Mouse (Mus musculus) embryonic facial prominence, embryonic 10.5 days (tissue): ENCODE data around the gene Plxnd1. TPM values are rescaled to one million over a fixed set of nuclear protein-coding genes. Genes with fewer than 3 reads are reported as not detected.

Experiments used
- DNase-seq: peaks from one replicate; pipeline ENCODE4 v3.0.0-alpha.2; 2017; ENCODE audit warnings: low spot score
- H3K27ac ChIP-seq: fragments of 300-500 bp; sonication (generic); replicated peaks from 2 replicates; pipeline ENCODE4 v1.5.1; 2016; ENCODE audit warnings: mild to moderate bottlenecking
- H3K27me3 ChIP-seq: fragments of 300-500 bp; sonication (generic); replicated peaks from 2 replicates; pipeline ENCODE4 v1.6.1; 2016; ENCODE audit warnings: low read depth, mild to moderate bottlenecking; ENCODE audit not compliant: poor library complexity, severe bottlenecking
- H3K36me3 ChIP-seq: fragments of 300-500 bp; sonication (generic); replicated peaks from 2 replicates; pipeline ENCODE4 v1.6.1; 2016; ENCODE audit warnings: mild to moderate bottlenecking, moderate library complexity
- H3K4me1 ChIP-seq: fragments of 300-500 bp; sonication (generic); 2 replicates; pipeline ENCODE4 v1.6.1; 2016
- H3K4me3 ChIP-seq: fragments of 300-500 bp; sonication (generic); 2 replicates; pipeline ENCODE4 v1.5.1; 2016; ENCODE audit warnings: mild to moderate bottlenecking, moderate library complexity
- H3K9me3 ChIP-seq: fragments of 300-500 bp; sonication (generic); 2 replicates; pipeline ENCODE4 v1.6.1; 2016; ENCODE audit warnings: mild to moderate bottlenecking
- WGBS: fragments of 180-500 bp; shearing (Covaris S2); methylation state at CpG from one replicate; pipeline ENCODE4 v1.1.7; 2016; 5-methylcytosine and 5-hydroxymethylcytosine counted together
- polyA plus RNA-seq: library from polyadenylated mRNA; unstranded; fragments of >200 nt; fragmentation: Nextera tagmentation; extraction: Ambion mirVana; gene quantifications from 2 replicates; pipeline ENCODE4 v1.2.1, GENCODE M21; 2016

The Plxnd1 gene
- polyA plus RNA-seq, 1 experiment from 2014 or later: 26.8 TPM

DNA sequence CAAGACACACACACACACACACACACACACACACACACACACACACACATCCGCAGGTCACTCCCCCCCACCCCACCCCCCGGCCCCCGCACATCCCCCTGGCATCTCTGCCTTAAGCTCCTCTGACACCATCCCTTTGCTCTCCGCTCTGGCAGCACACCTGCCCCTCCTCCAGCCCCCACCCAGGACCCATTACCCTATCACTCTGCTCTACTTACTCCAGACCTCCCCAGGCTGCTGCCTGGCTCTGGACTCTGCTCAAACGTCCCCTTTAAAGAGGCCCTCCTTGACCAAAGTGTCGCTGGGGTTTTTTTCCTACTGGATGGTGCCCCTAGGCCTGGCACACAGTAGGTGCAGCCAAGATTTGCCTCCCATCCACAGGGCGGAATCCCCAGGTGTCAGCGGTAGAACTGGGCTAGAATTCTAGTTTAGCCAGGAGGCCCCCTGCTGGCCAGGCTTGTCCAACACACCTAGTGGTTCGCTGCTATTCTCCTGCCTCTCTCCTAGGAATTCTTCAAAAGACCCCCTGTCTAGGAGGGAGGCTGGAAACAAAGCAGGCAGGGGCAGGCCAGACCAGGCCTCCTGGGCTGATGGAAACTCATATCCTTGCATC lies 12.9 kb upstream of the Plxnd1 start:
- Histone ChIP-seq H3K4me1 (peaks cover 49% of the 10 kb centered on the region), H3K9me3 (no peaks in the 10 kb centered on the region), H3K4me3 (no peak overlapping the region), H3K36me3 (no peaks in the 10 kb centered on the region), H3K27ac (peak overlapping the region; percentile 74), H3K27me3 (peaks cover 21% of the 10 kb centered on the region)
- DNase-seq: peak; percentile 81
- WGBS: 20% methylated on average over 9 of the region's 9 CpGs

DNA sequence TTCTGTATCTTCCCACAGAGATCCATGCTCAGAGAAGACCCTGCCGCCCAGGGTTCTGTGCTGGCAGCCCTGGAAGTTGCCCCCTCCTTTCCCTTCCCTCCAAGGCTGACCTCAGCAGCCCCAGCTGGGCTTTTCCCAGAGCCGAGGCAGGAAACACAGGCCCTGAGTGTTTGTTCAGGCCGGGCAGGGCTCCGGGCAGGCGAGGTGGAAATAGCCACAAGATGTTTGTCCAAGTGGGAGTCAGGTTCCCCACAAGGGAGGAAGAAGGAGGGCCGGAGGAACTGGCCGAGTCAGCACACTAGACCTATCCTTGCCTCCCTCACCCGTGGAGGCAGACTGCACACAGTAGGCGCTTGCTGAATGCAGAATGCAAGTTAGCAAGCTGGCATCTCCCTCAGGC lies 11.9 kb upstream of the Plxnd1 start:
- Histone ChIP-seq H3K4me3 (no peak overlapping the region), H3K27me3 (peaks cover 24% of the 10 kb centered on the region), H3K9me3 (no peaks in the 10 kb centered on the region), H3K27ac (peak overlapping the region; percentile 74), H3K4me1 (peaks cover 52% of the 10 kb centered on the region), H3K36me3 (no peaks in the 10 kb centered on the region)
- DNase-seq: peak; percentile 60
- 24% methylated on average over 9 of the region's 9 CpGs for WGBS

DNA sequence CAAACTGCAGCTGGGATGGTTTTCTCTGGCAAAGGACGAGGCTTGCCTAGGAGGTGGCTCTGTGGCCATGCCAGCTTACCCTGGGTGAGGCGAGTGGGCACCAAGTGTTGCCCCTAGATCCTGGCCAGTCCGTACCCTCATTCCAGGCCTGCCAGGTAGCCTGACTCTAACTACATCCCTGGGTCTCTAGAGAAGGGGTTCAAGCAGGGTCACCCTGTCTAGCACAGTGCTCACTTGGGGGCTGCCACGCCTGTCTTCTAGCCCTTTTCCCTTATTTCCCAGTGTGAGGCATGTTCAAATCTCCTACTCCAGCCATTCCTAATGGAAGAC lies 11.1 kb upstream of the Plxnd1 start:
- H3K27ac ChIP-seq: peak overlapping the region; percentile 74
- peaks cover 24% of the 10 kb centered on the region for H3K27me3 ChIP-seq
- H3K4me3 ChIP-seq: no peak overlapping the region
- H3K4me1 ChIP-seq: peaks cover 52% of the 10 kb centered on the region
- no peaks in the 10 kb centered on the region for H3K36me3 ChIP-seq
- DNase-seq: no peak
- H3K9me3 ChIP-seq: no peaks in the 10 kb centered on the region
- WGBS: 79% methylated on average over 4 of the region's 4 CpGs

DNA sequence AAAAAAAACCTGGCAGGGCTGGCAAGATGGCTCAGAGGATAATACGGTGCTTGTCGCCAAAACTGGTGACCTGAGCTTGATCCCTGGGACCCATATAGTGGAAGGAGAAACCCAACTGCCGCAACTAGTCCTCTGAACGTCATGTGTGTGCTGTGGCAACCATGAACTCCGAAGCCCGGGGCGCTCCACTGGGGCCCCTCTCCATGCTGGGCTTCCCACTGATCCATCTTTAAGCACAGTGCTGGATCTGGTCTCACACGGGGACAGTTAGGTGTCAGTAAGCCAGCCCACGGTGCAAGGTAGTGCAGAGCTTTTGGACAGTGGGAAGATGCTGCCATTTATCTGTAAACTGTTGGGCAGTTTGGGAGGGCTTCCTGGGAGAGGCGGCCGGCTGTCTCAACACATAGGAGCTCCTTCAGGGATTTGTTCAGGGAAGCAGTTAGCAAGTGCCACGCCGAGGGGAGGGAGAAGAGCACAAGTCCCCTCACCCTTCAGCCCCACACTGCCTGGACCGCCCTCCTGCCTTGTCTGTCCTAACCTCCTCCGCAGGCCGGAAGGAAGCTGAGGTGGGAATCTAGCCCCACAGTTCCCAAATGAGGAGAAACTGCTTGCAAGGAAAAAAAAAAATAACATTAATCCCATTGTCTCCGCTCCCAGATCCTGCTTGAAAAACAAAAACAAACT lies 10.6 kb upstream of the Plxnd1 start:
- peaks cover 52% of the 10 kb centered on the region for H3K4me1 ChIP-seq
- peak; percentile 20 for DNase-seq
- H3K27ac ChIP-seq: no peak overlapping the region; the same call in 1 of the 2 replicates
- no peak overlapping the region for H3K4me3 ChIP-seq
- H3K9me3 ChIP-seq: no peaks in the 10 kb centered on the region
- 69% methylated on average over 17 of the region's 17 CpGs for WGBS
- H3K36me3 ChIP-seq: no peaks in the 10 kb centered on the region
- peaks cover 24% of the 10 kb centered on the region for H3K27me3 ChIP-seq

DNA sequence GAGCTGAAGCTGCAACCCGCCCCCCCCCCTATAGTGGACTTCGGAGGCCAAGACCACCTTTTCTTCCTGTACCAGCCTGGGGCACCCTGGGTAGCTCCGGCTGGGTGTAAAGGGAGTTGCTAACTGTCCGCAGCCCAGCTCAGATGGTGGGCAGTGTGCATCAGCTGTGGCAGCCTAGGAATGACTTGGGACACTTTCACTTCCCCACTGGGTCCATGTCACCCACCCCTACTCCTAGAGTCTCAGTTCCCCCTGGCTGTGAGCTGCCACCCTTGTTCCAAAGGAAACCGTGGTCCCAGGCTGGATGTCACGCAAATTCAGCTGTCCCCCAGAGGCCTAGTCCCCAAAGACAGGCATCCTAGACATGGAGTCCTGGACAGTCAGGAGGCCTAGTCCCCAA lies 9.9 kb upstream of the Plxnd1 start:
- H3K4me1 ChIP-seq: peaks cover 52% of the 10 kb centered on the region
- no peaks in the 10 kb centered on the region for H3K36me3 ChIP-seq
- no peaks in the 10 kb centered on the region for H3K9me3 ChIP-seq
- H3K4me3 ChIP-seq: no peak overlapping the region
- H3K27ac ChIP-seq: peak overlapping the region; percentile 57
- no peak for DNase-seq
- peaks cover 24% of the 10 kb centered on the region for H3K27me3 ChIP-seq
- WGBS: 86% methylated on average over 6 of the region's 6 CpGs

DNA sequence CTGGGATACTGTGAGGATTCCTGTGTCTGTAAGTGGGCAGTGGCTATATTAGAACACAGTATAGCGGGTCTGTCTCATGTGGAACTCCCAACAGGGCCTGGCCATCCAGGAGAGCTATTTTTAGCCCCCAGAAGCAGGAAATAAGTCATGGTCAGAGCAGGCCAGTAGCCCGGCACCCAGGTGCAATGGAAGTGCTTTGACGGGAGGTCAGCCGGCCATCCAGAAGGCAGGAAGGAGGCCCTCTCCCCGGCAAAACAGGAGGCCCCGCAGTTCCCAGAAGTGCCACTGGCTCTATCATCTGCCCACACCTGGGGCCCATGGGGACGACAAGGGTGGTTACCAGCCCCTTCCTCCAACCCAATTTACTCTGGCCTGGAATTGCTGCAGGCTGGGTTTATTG lies 9.3 kb upstream of the Plxnd1 start:
- Histone ChIP-seq H3K4me1 (peaks cover 56% of the 10 kb centered on the region), H3K27me3 (peaks cover 24% of the 10 kb centered on the region), H3K9me3 (no peaks in the 10 kb centered on the region), H3K36me3 (no peaks in the 10 kb centered on the region), H3K27ac (peak overlapping the region; percentile 57), H3K4me3 (no peak overlapping the region)
- DNase-seq: peak; percentile 32
- 45% methylated on average over 7 of the region's 7 CpGs for WGBS

DNA sequence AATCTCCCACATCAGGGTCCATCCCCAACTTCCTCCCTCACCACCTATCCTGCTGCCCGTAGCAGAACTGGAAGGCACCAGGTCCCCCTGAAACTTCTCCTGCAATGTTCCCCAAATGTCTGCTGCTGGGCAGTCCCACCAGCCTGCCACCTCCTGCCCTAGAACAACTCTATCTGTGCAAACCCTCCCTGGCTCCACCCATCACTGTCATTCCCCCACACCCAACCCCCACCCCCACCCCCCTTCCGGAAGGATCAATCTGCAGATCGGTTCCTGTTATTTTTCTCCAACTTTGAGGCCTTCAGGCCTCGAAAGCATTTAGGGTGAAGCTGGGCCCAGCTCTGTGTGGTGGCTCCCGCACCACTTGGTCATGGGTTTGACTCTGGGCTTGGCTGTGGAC lies 8.7 kb upstream of the Plxnd1 start:
- Histone ChIP-seq H3K27ac (peak overlapping the region; percentile 57), H3K36me3 (no peaks in the 10 kb centered on the region), H3K4me3 (no peak overlapping the region), H3K9me3 (no peaks in the 10 kb centered on the region), H3K27me3 (peaks cover 24% of the 10 kb centered on the region), H3K4me1 (peaks cover 61% of the 10 kb centered on the region)
- WGBS: 70% methylated on average over 5 of the region's 5 CpGs
- no peak for DNase-seq

DNA sequence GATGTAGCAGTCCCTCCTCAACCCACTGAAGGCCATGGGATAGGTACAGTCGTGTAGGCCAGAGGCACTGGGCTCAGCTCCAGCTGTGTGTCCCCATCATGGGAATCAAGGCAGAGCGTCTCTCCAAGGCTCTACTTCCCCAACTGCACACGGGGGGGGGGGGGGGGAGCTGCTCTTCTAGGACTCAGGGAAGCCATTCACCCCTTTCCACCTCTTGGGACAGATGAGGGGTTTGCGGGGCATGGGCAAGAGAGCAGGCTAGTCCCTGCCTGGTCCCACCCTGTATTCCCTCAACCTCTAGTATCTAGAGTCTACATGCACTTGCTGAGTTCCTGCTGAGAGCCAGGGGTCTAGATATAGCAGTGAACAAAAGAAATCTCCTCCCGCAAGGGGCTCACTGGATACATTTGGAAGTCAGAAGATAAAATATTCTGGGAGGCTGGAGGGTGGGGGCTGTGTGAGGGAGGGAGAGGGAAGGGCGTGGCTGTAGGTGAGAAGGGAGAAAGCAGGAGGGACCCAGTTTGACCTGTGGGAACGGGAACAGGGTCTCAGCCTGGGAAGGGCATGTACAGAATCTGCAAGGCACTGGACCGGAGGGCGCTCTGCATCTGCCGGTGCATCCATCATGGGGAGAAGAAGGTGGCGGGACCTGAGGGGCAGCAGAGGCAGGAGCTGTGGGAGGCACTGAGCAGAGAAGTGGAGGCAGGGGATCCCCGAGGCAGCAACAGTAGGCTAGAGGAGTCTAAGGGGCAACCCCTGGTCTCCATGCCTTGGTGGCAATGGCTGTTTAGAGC lies 7.7 kb upstream of the Plxnd1 start:
- DNase-seq: no peak
- H3K27ac ChIP-seq: peak overlapping the region; percentile 48; the same call in 1 of the 2 replicates
- no peaks in the 10 kb centered on the region for H3K36me3 ChIP-seq
- peaks cover 66% of the 10 kb centered on the region for H3K4me1 ChIP-seq
- 70% methylated on average over 12 of the region's 12 CpGs for WGBS
- peaks cover 23% of the 10 kb centered on the region for H3K27me3 ChIP-seq
- no peak overlapping the region for H3K4me3 ChIP-seq
- H3K9me3 ChIP-seq: no peaks in the 10 kb centered on the region

DNA sequence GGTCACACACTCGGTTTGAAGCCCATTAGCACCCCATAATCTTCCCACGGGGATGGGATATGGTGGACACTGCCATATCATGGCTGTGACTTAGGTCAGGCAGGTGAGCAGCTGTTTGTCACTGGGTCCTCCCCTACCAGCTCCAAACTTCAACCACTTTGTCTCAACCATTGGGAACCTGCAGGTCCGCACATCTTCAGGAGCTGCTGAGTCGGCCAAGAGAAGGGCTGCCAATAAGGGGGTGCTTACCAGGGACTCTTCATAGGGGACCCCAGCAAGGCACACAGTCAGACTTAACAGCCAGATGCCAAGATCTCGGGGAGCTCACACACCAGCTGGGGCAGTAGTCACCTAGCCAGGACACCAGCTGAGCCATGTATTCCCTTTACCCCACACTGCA lies 6.0 kb upstream of the Plxnd1 start:
- 83% methylated on average over 5 of the region's 5 CpGs for WGBS
- peaks cover 66% of the 10 kb centered on the region for H3K4me1 ChIP-seq
- no peak for DNase-seq

DNA sequence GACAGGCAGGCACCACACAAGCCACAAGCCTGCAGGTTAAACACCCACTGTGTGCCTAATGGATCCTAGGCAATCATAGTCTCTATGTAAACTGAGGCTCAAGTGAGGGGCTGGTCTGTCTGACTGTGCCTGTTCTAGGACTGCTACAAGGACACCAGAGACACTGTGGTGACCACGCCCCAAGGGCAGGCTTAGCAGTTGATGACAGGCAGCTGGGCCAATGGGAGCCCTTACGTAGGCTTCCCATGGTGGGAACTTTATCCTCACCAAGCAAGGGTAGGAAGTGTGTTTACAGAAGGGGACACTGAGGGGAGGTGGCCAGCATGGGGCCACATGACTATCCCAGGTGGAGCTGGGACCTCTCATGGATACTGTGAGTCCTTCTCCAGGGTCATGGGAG lies 4.4 kb upstream of the Plxnd1 start:
- no peak for DNase-seq
- H3K9me3 ChIP-seq: no peaks in the 10 kb centered on the region
- no peaks in the 10 kb centered on the region for H3K36me3 ChIP-seq
- 78% methylated on average over 2 of the region's 2 CpGs for WGBS
- peaks cover 61% of the 10 kb centered on the region for H3K4me1 ChIP-seq
- H3K4me3 ChIP-seq: no peak overlapping the region
- peaks cover 33% of the 10 kb centered on the region for H3K27me3 ChIP-seq
- H3K27ac ChIP-seq: peak overlapping the region; percentile 67; the same call in 1 of the 2 replicates

More for the DNA sequence above, 6.0 kb upstream of the Plxnd1 start:
- Histone ChIP-seq H3K36me3 (no peaks in the 10 kb centered on the region), H3K4me3 (no peak overlapping the region), H3K27ac (no peak overlapping the region), H3K9me3 (no peaks in the 10 kb centered on the region), H3K27me3 (peaks cover 24% of the 10 kb centered on the region)

DNA sequence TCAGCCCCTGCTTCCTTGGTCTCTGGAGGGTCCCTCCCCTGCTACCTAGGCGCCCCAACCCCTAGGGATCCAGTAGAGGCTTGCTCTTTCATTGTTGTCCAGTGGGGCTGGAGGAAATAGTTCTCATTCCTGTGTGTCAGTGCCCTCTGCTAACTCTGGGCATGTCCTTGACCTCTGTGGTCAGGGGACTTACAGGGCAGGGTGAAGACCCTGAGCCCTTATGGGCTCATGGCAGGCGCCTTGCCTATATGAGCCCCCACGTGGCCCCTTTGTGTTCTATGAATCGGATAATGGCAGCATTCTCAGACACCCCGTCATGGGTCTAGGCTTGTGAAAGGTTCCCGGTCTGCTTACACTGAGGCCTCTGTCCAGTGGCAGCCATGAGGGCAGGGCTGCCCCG lies 4.0 kb upstream of the Plxnd1 start:
- WGBS: 73% methylated on average over 7 of the region's 7 CpGs

DNA sequence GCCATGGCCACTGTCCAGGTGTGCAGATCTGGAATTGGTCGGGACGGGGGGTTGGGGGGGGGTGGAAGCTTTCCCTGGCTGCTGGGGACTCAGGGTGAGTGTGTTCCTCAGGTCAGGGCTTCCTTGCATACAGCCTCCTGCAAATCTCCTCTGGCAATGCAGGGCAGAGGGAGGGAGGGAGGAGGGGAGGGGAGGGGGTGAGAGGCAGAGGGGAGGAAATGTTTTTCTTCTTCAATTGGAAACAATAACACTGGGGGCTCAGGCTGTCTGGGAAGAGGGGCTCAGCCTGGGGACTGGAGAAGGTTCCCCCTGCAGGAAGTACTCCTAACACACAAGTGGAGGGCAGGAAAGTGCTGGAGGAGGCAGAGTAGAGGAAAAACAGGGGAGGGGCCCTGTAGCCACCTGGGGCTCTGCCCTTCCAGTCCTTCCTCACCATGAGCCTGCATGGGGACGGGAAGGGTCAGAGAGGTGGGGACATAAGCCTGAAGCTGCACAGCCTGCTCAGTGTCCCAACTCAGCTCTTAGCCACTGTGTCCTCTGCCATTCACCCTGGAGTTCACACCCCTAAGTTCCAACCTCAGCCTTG lies 3.0 kb upstream of the Plxnd1 start:
- peak overlapping the region; percentile 67 for H3K27ac ChIP-seq
- H3K27me3 ChIP-seq: peaks cover 46% of the 10 kb centered on the region
- H3K9me3 ChIP-seq: no peaks in the 10 kb centered on the region
- WGBS: 12% methylated on average over 3 of the region's 3 CpGs
- peak overlapping the region; percentile 26; the same call in 1 of the 2 replicates for H3K4me3 ChIP-seq
- H3K36me3 ChIP-seq: no peaks in the 10 kb centered on the region
- H3K4me1 ChIP-seq: peaks cover 64% of the 10 kb centered on the region
- peak; percentile 69 for DNase-seq

More for the DNA sequence above, 4.0 kb upstream of the Plxnd1 start:
- DNase-seq: no peak
- no peaks in the 10 kb centered on the region for H3K9me3 ChIP-seq
- peak overlapping the region; percentile 67 for H3K27ac ChIP-seq
- no peaks in the 10 kb centered on the region for H3K36me3 ChIP-seq
- no peak overlapping the region for H3K4me3 ChIP-seq
- peaks cover 61% of the 10 kb centered on the region for H3K4me1 ChIP-seq
- peaks cover 37% of the 10 kb centered on the region for H3K27me3 ChIP-seq
